Mouse (Mus musculus): Measurements from ENCODE around the gene Gm815.

The Gm815 gene

DNA sequence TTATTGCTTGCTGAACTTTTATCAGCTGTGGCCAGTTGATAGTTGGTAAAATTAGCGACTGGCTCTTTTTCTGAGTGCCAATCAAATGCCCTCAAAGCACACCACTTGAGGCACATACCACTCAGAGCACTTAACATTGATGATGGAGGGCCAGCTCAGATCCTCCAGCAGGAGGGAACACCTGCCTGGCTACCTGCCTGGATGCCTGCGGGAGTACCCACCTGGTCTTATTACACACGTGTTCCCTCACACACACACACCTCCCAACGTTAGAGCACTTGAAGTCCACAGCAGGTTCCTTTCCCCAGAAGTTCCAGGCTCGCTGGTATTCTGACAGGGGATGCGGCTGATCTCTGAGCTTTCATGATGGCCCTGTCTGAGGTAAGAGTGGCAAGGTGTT is at the start of gene Gm815:
Gm815 (plus strand) TSS at position 266 of the 400 bp plus-strand sequence.
- DNase-seq, result no peak

GRCm38 (mm10) chr19:26837626-26838025 is 48.1 kb upstream of the Gm815 start:
- no peak for DNase-seq

- DNase-seq, result no peak
These were observed 41.8 kb upstream of the Gm815 start for GRCm38 (mm10) chr19:26843896-26844295.

DNA sequence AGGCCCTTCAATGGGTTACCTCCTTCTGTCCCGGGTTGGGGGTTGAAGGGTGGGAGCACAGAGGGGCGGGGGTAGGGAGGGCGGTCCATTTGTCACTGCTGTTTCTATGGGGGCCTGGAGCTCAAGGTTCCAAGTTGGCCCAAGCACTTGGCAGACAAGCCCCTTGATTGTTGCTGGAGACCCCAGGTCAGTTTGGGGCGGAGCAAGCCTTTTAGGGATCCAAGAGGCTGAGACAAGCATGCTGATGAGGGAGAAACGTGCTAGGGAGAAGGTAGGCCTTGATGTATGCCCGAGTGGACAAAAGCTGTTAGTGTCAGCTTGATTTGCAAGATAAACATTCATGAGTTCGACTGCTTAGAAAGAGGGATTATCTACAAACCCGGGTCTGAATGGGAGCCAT is 40.9 kb upstream of the Gm815 start:
- DNase-seq, result peak; percentile 83

DNA sequence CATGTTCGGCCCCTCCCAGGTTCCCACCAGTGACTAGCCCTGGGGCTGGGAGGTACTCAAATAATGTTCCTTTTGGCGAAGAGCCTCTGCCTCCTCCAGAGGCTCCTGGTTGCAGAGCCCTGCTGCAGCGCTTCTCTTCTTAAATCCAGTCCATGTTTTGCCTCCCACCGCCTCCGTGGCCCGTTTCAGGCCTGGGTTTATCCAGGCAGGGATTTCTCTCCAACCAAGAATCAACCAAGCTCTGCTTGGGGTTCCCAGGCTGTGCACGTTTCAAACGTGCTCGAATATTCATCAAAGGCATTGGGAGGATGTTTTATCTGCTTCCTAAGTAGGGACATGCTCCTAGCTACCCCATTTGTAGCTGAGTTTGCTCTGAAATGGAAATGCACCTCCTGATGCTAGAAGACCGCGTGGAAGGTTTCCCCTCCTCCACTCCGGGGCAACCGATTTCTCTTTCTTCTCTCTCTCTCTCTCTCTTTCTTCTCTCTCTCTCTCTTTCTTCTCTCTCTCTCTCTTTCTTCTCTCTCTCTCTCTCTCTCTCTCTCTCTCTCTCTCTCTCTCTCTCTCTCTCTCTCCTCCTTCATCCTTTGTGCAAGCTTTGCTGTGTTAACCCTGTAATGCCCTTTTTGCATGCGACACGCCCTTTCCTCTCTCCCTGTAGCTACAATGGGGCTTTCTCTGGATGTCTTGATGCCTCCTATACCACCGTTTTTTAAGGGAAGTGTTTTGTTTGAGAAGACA is 40.2 kb upstream of the Gm815 start:
- DNase-seq, result peak; percentile 96

GRCm38 (mm10) chr19:26846017-26846285 is 39.7 kb upstream of the Gm815 start:
- DNase-seq, result no peak

GRCm38 (mm10) chr19:26851017-26851782 is 34.5 kb upstream of the Gm815 start:
- no peak for DNase-seq

DNA sequence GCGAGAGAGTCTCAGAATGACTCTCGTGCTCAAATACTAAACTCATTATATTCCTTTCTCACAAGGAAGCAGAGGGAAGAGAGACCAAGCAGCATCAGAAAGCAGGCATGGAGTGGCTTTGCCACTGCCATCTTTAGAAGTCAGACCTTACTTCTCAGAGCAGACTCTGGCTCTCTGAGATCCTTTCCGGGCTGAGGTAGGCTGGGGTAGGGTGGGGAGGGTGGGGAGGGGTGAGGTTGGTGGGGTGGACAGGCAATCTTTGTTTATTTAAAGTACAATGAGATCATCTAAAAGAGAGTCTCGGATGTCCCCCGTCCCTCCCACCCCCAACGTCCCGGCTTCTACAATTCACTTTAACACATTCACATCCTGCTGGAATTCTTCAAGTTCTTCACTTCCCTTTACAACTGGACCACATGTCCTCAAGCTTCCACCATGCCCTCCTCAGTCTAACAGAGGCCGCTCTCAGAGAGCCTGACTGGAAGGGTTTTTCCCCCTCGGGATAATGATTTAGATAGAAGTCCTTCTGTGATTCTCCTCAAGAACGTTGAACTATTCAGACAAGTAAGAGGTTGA is 33.3 kb upstream of the Gm815 start:
- DNase-seq, result no peak

DNA sequence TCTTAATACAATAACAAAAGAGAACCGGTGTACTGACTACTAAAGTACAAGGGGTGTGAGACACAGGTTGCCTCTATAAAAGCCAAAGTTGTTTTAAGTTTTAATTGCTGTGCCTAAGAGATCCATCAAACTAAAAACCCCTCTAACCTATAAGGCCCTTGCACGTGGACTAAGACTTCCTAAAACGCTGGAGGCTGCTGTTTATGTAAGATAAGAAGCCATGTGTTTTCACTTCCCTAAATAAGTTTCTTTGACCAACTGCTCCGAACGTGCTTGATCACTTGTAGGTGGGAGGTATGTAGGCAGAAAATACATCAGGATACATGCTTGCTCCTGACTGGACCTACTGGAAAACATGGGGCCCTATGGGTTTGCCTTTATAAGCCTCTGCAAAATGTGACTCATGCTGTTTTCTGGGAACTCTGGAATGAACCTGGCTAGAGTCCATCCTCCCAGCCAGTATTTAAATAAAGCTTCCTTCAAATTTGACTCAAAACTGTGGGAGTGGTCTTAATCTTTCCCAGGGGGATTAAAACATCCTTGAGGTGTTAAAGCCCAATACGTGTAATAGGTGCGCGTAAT is 31.9 kb upstream of the Gm815 start:
- no peak for DNase-seq

GRCm38 (mm10) chr19:26854661-26855060 is 31.0 kb upstream of the Gm815 start:
- DNase-seq, result no peak

DNA sequence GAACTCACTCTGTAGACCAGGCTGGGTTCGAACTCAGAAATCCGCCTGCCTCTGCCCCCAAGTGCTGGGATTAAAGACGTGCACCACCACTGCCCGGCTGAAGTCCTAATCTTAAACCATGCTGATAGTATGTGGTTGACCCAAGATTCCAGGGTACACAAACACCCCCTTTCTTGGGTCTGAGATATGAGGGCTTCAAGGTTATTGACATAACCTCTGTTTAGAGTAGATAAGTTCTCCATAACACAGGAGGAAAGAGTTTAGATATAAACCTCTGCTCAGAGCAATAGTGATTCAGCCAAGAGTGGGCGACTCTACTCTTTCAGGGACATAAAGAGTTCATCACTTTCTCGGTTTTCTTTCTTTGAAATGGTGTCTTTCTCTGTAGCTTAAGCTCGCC is 30.5 kb upstream of the Gm815 start:
- no peak for DNase-seq

GRCm38 (mm10) chr19:26858427-26859194 is 27.1 kb upstream of the Gm815 start:
- DNase-seq, result no peak

DNA sequence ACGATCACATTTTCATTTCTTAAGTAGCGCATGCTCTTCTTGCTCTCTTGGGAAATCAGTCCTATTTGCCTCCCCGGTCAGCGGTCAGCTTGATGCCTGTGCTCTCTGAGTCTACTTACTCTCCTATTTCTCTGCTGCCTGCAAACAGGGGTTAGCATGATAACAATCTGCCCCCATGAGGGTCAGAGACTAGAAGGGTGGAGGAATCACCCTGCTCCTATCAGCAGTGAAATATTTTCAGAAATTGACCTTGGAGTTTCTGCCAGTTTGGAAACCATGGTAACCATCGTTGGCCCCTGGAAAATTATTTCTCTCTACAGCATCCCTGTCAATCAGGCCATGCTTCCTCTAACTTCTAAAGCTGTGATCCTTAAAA is 26.5 kb upstream of the Gm815 start:
- DNase-seq, result no peak

- DNase-seq, result no peak
These were observed 22.0 kb upstream of the Gm815 start for GRCm38 (mm10) chr19:26863662-26864061.

DNA sequence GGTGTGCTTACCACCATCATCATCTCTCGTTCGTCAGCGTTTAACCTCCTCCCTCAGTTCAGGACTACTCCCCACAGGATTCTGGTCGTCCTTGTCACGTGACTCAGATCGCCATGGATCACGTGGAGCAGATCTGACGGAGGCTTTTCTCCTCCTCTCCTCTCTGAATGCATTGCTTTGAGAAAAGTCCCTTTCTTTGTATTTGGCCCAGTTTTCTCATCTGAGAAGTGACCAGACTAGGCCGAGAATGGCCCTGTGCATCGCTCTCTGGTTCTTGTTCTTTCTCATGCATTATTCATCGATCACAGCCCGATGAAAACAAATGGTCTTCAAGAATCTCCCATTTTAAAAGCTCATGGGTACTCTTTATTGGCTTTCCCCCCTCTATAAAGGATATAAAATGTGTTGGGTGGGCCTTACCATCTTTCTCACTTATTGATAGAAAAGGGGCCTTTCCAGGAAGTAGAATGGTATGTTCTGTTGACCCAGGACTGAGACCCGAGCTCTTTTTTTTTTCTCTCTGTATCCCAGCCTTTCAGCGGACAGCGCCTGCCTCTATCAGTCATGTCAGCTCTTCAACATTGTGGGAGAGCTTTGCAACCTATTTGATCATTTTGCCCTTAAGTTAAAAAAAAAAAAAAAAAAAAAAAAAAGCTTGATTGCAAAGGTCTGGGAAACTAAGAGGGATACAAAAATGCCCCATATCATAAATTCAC is 20.5 kb upstream of the Gm815 start:
- peak; percentile 54 for DNase-seq

DNA sequence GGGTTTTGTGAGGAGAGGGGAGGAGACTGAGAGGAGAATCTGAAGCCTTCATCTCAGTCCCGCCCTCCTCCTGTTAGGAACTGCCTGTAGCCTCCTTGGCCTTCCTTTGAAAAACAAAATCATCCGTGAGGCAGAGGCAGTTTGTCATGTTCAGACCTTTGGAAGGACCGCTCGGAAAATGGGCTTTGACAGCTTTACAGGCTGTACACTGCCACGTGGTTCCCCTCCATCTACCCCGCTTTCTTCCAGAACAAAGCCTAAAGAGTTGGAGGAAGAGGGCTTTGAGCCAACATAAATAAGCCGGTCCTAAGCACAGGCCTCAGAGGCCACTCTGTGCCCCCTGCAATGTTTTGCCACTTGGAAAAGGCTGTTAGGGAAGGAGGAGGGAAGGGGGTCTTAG is 19.9 kb upstream of the Gm815 start:
- DNase-seq, result peak; percentile 81

DNA sequence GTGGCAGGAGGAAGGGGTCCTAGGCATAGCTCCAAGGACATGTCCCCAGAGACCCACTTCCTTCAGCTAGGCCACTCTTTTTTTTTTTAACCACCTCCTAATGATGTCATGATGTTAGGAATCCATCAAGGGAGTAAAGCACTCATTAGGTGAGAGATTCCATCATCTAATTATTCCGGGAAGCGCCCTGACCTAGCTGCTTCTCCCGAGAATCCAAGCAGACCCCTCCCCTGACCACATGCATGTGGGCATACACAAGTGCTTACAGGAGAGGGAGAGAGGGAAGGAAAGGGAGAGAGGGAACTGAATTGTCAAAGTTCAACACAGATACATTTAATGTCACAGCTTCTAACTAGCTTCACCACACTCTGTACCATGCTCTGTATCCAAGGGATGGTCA is 16.1 kb upstream of the Gm815 start:
- no peak for DNase-seq

GRCm38 (mm10) chr19:26870280-26870679 is 15.4 kb upstream of the Gm815 start:
- peak; percentile 60 for DNase-seq

DNA sequence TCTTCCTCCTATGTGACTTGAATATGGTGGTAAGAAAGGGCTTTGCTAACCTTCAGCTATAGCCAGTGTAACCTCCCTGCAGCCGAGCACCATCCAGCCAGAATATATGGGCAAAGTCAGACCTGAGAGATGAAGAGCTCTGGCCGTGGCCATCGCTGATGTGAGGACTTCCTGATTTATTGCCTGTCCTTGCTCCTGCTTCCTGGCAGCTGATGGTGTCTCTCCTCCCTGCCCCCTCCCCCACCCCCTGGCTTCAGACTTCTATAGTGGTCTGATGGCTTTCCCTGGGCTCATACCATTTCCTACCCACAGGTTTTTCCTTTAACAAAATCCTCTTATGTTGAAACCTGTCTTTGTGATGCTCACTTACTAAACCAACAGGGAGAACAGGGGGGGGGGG is 14.6 kb upstream of the Gm815 start:
- DNase-seq, result peak; percentile 49

GRCm38 (mm10) chr19:26872886-26873285 is 12.8 kb upstream of the Gm815 start:
- DNase-seq, result no peak

DNA sequence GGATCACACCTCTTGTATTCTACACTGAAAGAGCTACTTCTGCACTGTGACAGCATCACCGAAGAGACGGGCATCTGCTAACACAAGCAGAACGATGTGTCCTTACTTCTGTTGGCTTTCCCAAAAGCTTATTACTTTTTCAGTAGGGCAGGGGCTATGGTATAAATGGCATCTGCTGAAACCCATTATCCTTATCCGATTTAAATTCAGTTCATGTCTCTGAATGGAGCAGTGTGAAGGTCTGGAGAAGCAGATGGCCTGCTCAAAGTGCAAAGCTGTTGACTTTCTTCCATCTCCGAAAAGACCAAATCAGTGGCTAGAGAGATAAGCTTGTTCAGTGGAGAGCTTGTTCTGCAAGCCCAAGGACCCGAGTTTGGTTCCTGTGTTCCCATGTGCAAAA is 10.1 kb upstream of the Gm815 start:
- DNase-seq, result no peak

- no peak for DNase-seq
These were observed 8.4 kb upstream of the Gm815 start for GRCm38 (mm10) chr19:26877180-26877775.
